Mouse (Mus musculus): ENCODE results near the gene Ccl5.
A peak's percentile ranks its signal among the peaks of the same experiment; 100 is the strongest.
"Not testable (repeated sequence)": the region's sequence is repeated elsewhere in the genome, so short reads cannot be mapped to it uniquely, and the experiment has no call there.

Ccl5 gene

GRCm38 (mm10) chr11:83530360-83530759, at the start of gene Ccl5:
Gene Ccl5, minus strand, starts transcription at chr11:83530518.
- DNase-seq, result no peak

DNA sequence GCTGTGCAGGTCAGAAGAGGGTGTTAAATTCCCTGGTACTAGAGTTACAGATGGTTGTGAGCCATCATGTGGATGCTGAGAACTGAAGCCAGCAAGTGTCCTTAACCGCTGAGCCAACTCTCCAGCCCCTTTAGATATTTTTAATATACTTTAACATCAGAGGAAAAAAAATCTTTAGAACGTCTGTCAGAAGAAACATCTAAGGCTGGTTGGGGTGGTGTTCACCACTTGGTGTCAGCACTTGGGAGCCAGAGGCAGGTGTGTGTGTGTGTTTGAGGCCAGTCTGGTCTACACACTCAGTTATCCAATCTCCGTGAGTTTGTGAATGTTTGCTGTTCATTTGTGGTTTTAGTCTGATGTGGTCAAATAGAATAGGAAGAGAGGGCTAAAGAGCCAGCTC, 48.7 kb upstream of the Ccl5 start:
- no peak for DNase-seq

DNA sequence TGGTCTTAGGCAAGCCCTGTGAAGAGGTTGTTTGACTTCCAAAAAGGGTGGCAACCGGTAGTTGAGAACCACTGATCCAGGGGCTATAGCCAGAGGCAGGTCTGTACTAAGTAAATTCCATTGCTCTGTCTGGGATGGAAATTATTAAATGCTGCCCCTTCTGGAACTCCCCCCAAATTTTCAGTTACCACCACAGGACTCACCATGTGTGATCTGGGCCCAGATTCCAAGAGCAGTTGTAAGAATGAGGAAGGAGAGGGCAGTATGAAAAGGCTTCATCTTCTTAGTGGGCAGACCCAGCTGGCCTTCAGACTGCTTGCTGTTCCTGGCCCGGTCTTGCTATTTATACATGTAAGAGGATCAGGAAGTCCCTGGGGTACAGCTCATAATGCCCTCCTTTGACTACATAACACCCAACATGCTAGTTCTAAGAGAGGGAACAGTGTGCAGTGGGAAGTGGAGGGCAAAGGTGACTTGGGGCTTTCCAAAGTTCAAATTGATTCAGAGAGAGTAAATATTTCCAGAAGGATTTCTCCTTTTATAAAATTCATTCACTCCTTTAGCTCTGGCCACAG, 48.0 kb upstream of the Ccl5 start, which contains the start of gene Ccl9:
Gene Ccl9, minus strand, starts transcription at position 451 of the 575 bp plus-strand sequence.
- DNase-seq, result no peak

GRCm38 (mm10) chr11:83576927-83577555, 46.7 kb upstream of the Ccl5 start:
- DNase-seq, result no peak

GRCm38 (mm10) chr11:83572834-83573233, 42.5 kb upstream of the Ccl5 start:
- no peak for DNase-seq

DNA sequence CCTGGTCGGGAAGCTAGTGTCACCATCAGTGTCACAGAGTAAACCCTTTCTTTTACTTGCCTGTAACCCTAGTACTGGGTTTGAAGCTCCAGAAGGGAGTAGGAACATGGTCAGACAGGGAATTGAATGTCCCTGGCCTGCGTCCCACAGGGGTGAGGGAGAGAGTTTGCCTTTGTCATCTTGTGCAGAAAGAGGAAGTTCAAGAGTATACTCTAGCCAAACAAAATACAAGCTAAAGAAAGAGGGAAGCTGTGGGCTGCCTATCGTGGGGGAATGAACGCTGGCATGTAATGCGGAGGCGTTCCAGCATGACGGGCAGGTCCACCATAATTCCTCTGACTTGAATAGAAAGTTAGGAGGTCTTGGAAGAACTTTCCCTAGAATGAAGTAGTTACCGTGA, 41.9 kb upstream of the Ccl5 start:
- peak; percentile 56 for DNase-seq

- DNase-seq, result no peak
These were observed 39.9 kb upstream of the Ccl5 start for GRCm38 (mm10) chr11:83570189-83570588.

DNA sequence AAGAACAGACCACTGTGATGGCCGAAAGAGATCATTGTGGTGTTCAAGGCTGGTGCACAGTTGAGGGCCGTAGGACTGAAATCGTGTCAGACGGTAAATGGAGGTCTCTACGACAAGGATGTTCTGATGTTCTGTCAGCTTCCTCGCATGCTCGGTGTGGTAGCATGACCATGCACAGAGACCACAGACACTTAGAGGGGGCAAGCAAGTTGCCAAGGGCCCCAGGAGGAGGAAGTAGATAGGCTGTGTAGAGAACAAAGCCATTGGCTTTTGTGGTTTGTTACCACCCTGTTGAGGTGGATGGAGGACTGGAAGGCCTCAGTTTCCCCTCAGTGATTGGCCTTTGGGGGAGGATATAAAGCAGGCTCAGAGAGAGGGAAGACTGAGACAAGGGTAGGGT, 38.9 kb upstream of the Ccl5 start:
- DNase-seq, result no peak

GRCm38 (mm10) chr11:83568786-83569185, 38.5 kb upstream of the Ccl5 start:
- no peak for DNase-seq

GRCm38 (mm10) chr11:83568061-83568460, 37.7 kb upstream of the Ccl5 start:
- DNase-seq, result no peak

DNA sequence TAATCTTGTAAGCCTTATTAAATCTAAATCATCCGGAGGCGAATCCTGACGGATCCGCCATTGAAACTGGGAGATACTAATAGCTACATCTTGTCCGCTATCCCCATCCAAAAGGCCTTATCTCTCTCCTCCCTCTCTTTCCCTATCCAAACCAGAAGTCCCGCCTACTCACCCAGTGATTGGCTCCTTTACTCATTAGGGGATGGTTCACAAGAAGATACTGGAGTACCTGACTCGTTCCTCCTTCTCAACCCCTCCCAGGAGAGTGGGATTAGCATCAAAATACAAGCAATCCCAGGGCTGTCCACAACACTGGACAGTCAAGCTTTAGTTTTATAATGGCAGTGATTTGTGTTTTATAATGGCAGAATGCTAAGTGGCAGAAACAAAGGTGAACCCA, 37.0 kb upstream of the Ccl5 start:
- DNase-seq, result no peak

DNA sequence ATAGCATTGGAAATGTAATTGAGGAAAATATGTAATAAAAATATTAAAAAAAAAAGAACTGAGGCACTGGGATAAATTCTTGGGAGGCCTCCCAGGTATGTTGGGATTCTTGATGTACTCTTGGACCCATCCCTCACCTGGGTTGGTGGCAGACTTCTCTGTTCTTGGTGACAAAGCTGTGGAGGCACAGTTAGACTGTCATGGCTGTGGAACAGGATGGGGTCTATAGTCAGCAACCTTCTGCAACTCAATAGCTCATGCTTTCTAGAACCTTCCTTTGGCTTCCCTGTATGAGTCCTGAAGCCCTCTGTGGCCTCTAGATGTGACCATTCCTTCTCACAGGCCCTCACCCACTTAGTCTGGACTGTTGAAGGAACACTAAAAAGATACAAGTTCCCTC, 36.3 kb upstream of the Ccl5 start:
- no peak for DNase-seq

- peak; percentile 34 for DNase-seq
These were observed 33.4 kb upstream of the Ccl5 start for GRCm38 (mm10) chr11:83563754-83564153.

GRCm38 (mm10) chr11:83562311-83562887, 32.1 kb upstream of the Ccl5 start:
- DNase-seq, result no peak

DNA sequence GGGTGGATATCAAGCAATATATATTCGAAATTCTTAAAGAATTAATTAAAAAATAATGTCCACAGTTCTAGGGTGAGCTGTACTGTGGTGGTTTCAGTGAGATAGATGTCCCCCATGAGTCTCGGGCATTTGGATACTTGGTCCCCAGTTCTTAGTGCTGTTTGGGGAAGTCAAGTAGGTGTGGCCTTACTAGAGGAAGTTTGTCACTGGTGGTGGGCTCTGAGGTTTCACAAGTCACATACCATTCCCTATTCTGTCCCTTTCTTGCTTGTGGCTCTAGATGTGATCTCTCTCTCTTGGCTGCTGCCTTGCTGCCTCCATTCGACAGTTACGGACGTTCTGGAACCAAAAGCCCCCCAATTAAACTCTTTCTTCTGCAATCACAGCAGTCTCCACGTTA, 30.1 kb upstream of the Ccl5 start:
- no peak for DNase-seq

GRCm38 (mm10) chr11:83557074-83557473, 26.8 kb upstream of the Ccl5 start:
- no peak for DNase-seq

GRCm38 (mm10) chr11:83556085-83556781, 25.9 kb upstream of the Ccl5 start:
- peak; percentile 50 for DNase-seq

DNA sequence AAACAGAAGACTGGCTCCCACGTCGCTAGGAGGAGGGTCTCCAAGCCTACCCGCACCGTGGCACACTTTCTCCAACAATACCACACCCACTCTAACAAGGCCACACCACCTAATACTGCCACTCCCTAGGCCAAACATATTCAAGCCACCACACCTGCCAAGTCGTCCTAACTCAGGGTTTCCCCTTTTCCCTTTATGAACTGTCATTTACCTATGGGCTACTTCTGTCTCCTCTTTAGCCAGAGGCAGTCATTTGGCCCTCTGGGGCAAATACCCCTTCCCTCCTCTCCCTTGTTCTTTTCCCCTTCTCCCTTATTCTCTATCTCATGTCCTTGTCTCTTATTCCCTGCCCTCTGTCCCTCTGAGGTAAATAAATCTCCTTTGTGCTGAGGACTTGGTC, 21.4 kb upstream of the Ccl5 start:
- no peak for DNase-seq

DNA sequence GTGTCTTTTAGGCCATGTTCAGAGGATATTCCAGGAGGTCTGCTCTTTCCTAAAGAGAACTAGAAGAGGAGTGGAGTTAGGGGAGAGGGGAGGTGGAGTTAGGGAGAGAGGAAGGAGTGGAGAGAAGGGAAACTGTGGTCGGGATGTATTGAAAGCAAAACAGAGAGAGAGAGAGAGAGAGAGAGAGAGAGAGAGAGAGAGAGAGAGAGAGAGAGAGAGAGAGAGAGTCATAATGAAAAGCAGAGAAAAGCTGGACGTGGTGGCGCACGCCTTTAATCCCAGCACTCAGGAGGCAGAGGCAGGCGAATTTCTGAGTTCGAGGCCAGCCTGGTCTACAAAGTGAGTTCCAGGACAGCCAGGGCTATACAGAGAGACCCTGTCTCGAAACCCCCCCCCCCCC, 20.7 kb upstream of the Ccl5 start:
- not testable (repeated sequence) for DNase-seq

DNA sequence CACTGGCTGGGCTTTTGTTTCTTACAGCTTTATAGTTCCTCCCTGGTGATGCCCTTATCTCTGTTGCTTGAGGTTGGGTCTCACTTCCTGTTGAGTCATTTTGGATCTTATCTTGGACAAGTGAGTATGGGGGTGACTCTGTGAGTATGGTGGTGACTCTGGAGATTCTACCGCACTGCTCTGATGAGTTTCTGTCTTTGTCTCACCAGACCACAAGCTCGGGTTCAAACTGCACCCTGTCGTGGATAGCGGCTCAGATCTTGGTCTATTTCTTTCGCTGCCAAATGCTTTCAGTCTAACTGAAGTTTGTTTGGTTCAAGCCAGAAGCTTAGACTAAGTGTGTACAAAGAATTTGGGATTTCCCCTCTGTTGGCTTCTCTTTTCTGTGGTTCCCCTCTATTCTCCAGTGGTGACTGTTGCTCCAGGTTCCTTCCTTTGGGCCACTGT, 19.9 kb upstream of the Ccl5 start:
- DNase-seq, result no peak

GRCm38 (mm10) chr11:83544214-83544613, 13.9 kb upstream of the Ccl5 start:
- DNase-seq, result no peak

- DNase-seq, result no peak
These were observed 11.1 kb upstream of the Ccl5 start for GRCm38 (mm10) chr11:83541415-83541814.

- no peak for DNase-seq
These were observed 10.6 kb upstream of the Ccl5 start for GRCm38 (mm10) chr11:83540931-83541330.
